Mouse (Mus musculus) frontal cortex, adult (tissue): Measurements from ENCODE around the gene Aldh3a1.

Experiments used
- ATAC-seq: cut with Nextera tagmentation; 2 replicates; pipeline ENCODE4 v1.9.2; 2017; ENCODE audit warnings: mild to moderate bottlenecking, moderate library complexity, mixed read lengths; ENCODE audit not compliant: low TSS enrichment

The Aldh3a1 gene

DNA sequence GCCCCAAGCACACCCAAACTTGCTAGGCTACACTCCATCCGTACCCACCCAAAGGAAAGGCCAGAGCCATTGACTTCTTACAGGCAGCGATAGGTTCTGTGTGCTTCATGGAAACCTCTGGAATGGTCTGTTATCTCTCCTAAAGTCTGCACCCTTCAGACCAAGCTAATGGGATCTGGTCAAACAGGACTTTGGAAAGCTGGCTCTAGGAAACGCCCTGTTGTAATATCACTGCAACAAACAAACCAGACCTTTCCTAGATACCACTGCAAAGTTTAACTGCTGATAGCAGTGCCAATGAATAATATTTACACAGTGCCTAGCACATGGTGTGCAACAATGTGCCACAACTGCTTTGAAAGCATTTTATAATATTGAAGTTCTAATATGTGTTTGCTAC lies 28.7 kb downstream of the Aldh3a1 start:
- ATAC-seq: no peak

DNA sequence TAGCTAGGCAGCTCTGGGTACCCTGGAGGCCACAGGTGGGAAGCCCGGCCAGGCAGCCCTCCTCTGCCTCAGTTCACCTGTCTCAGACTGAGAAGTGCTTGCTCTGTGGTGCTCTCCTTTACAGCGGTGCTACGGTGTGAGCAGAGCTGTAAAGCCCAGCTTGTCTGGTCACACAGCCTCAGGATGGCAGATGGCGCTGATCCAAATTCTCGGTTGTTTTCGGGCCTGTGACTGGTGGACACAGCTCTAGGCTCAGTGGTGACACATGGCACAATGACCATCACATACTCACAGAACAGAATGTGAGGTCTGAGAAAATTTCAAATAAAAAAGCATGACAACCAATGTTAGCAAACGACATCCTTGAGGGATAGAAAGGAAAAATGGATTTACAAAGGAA lies 37.1 kb downstream of the Aldh3a1 start:
- ATAC-seq: no peak

GRCm38 (mm10) chr11:61251741-61252140 lies 44.4 kb downstream of the Aldh3a1 start:
- no peak for ATAC-seq

- ATAC-seq: no peak
Observed at GRCm38 (mm10) chr11:61252807-61253206, 45.5 kb downstream of the Aldh3a1 start.

DNA sequence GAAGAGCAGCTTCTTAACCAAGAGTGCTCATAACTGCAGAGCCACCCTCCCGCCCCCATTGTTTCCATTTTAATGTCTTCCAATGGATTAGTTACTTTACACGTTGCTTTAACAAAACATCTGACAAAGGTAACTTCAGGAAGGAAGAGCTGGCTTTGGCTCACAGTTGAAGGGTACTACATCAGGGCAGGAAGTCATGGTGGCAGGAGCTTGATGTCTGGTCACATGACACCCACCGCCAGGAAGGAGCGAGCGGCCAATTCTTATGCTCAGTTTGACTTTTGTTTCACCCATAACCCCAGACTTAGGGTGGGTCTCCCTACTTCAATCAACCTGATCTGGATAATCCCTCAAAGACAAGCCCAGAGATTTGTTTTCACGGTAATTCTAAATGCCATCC lies 51.8 kb downstream of the Aldh3a1 start:
- no peak for ATAC-seq

- ATAC-seq: no peak
Observed at GRCm38 (mm10) chr11:61262516-61262915, 55.2 kb downstream of the Aldh3a1 start.

GRCm38 (mm10) chr11:61263841-61264240 lies 56.5 kb downstream of the Aldh3a1 start:
- ATAC-seq: no peak

- ATAC-seq: peak; percentile 98
Observed at GRCm38 (mm10) chr11:61266551-61267533, 59.5 kb downstream of the Aldh3a1 start, which contains the start of gene Aldh3a2. Gene Aldh3a2, minus strand, starts transcription at chr11:61267464.
